8 mouse cellular contexts compared by ENCODE assay signal in genomic region chr12:81862351-81862802, GRCm38 (mm10). TPM values are rescaled to one million over a fixed set of nuclear protein-coding genes. Genes with fewer than 3 reads are reported as not detected.
DNase-seq lines count a peak whose midpoint lies in the region; ATAC-seq lines count a peak whose summit lies in the region.

No protein-coding gene starts in this region.

- H3K4me1 ChIP-seq in forebrain, embryonic 16.5 days (replicated peaks; ENCODE audit: control insufficient read depth, insufficient read depth, low read length): peaks cover 30% of the 10 kb centered on the region
- H3K4me1 ChIP-seq in hindbrain, embryonic 14.5 days (replicated peaks; ENCODE audit: control insufficient read depth, insufficient read depth, low read length): peaks cover 27% of the 10 kb centered on the region

- peak overlapping the region; percentile 94 for H3K4me3 ChIP-seq in forebrain, embryonic 16.5 days (replicated peaks; ENCODE audit: low read length)
- H3K4me3 ChIP-seq in hindbrain, embryonic 14.5 days (replicated peaks; ENCODE audit: low read length): peak overlapping the region; percentile 97

- H3K9me3 ChIP-seq in forebrain, embryonic 16.5 days (ENCODE audit: control insufficient read depth, low read length): no peaks in the 10 kb centered on the region
- H3K9me3 ChIP-seq in hindbrain, embryonic 14.5 days (ENCODE audit: control insufficient read depth, low read length): no peaks in the 10 kb centered on the region

- H3K9ac ChIP-seq in forebrain, embryonic 16.5 days (replicated peaks; ENCODE audit: low read depth, low read length): peak overlapping the region; percentile 49
- peak overlapping the region; percentile 94 for H3K9ac ChIP-seq in hindbrain, embryonic 14.5 days

- whole genome bisulfite sequencing in forebrain, embryonic 16.5 days: 38% methylated on average over 8 of the region's 8 CpGs
- WGBS in hindbrain, embryonic 14.5 days: 36% methylated on average over 8 of the region's 8 CpGs

- peak; percentile 26 for DNase-seq in retina, postnatal 1 day
- no peak for DNase-seq in retina, embryonic 14.5 days (ENCODE audit: low spot score)
- no peak for DNase-seq in hindbrain, embryonic 14.5 days (ENCODE audit: low spot score)
- DNase-seq in lung, postnatal 14 days: peak; percentile 28
- peak; percentile 66 for DNase-seq in skeletal muscle tissue, adult 2 months (ENCODE audit: low read depth, low spot score)
- DNase-seq in cerebellum, postnatal 14 days: no peak
- DNase-seq in cerebellum, adult 9-10 months: no peak

- no peak for ATAC-seq in forebrain, embryonic 16.5 days
- ATAC-seq in hindbrain, embryonic 14.5 days (ENCODE audit: low FRiP score): no peak

- no peaks in the 10 kb centered on the region for H3K36me3 ChIP-seq in forebrain, embryonic 16.5 days (ENCODE audit: control insufficient read depth, insufficient read depth)
- no peaks in the 10 kb centered on the region for H3K36me3 ChIP-seq in hindbrain, embryonic 14.5 days (replicated peaks; ENCODE audit: control insufficient read depth, insufficient read depth)

- peak overlapping the region; percentile 77 for H3K4me2 ChIP-seq in forebrain, embryonic 16.5 days (ENCODE audit: low read length)
- peak overlapping the region; percentile 84 for H3K4me2 ChIP-seq in hindbrain, embryonic 14.5 days (replicated peaks)

- H3K27me3 ChIP-seq in forebrain, embryonic 16.5 days (replicated peaks; ENCODE audit: control insufficient read depth, insufficient read depth, low read length): no peaks in the 10 kb centered on the region
- no peaks in the 10 kb centered on the region for H3K27me3 ChIP-seq in hindbrain, embryonic 14.5 days (ENCODE audit: control insufficient read depth, insufficient read depth, low read length)

- no peak overlapping the region for H3K27ac ChIP-seq in forebrain, embryonic 16.5 days (ENCODE audit: low read length)
- no peak overlapping the region for H3K27ac ChIP-seq in hindbrain, embryonic 14.5 days

RNA-seq across cellular contexts. Expression of gene Pcnx, which starts 2.6 kb away (rescaled TPM):
- 15.7 and 16.4 TPM in 2 replicates for polyA plus RNA-seq in forebrain, embryonic 16.5 days (2015; fragmentation: Nextera tagmentation; extraction: Ambion mirVana)
- 14.2 and 19.9 TPM in 2 replicates for polyA plus RNA-seq in hindbrain, embryonic 14.5 days (2014; fragmentation: Nextera tagmentation; extraction: Ambion mirVana)

Comparison
In these comparisons a context has a peak if more than half of its experiments do, and no peak if none do; other contexts are left out.
1. DNase-seq: peak in retina, postnatal 1 day (single experiment), lung, postnatal 14 days (single experiment) and skeletal muscle tissue, adult 2 months (single experiment); none in retina, embryonic 14.5 days (single experiment), hindbrain, embryonic 14.5 days (single experiment), cerebellum, postnatal 14 days (0 of 2) and cerebellum, adult 9-10 months (single experiment).